ENCODE assay signal across 25 mouse cellular contexts in genomic region chr4:128099515-128099914, GRCm38 (mm10).
"Had no signal": no experiment of that assay in that cellular context is flagged by ENCODE, and none has a peak within 500 bp of the region (broad histone marks: within the 10 kb centered on the region; RNA-seq: fewer than 3 reads in every experiment).

No protein-coding gene starts in this region.

- H3K4me3 ChIP-seq: layer of hippocampus, adult 2 months; limb, embryonic 10.5 days; limb, embryonic 13.5 days; liver, embryonic 12.5 days; liver, embryonic 15.5 days; lung, embryonic 15.5 days; neural tube, embryonic 12.5 days; neural tube, embryonic 15.5 days had no signal

- DNase-seq: kidney, adult 2 months; kidney, postnatal 25 days; layer of hippocampus, adult 9-11 months; liver; lung, adult 18-20 months; lung, postnatal 10 days; lung, postnatal 36 days; right cerebral cortex, adult 18-20 months; right cerebral cortex, postnatal 14 days; right cerebral cortex, postnatal 4 days; thymus, adult 2 months; thymus, postnatal 14 days; thymus, postnatal 4 days had no signal

- H3K9me3 ChIP-seq: limb, embryonic 10.5 days; limb, embryonic 13.5 days; liver, embryonic 15.5 days; lung, embryonic 15.5 days; neural tube, embryonic 12.5 days; neural tube, embryonic 15.5 days had no signal

- ATAC-seq: inflammation-experienced regulatory T-cells, adult 6 months; intestine, postnatal 0 days; liver, embryonic 12.5 days had no signal

- H3K27ac ChIP-seq: kidney, postnatal 0 days; layer of hippocampus, adult 2 months; limb, embryonic 10.5 days; limb, embryonic 13.5 days; liver, embryonic 12.5 days; liver, embryonic 15.5 days; lung, embryonic 15.5 days; neural tube, embryonic 12.5 days; neural tube, embryonic 15.5 days; stomach, postnatal 0 days had no signal

- H3K4me2 ChIP-seq: limb, embryonic 13.5 days; liver, embryonic 12.5 days; liver, embryonic 15.5 days; lung, embryonic 15.5 days; neural tube, embryonic 12.5 days; neural tube, embryonic 15.5 days had no signal

- H3K36me3 ChIP-seq: limb, embryonic 10.5 days; limb, embryonic 13.5 days; liver, embryonic 12.5 days; liver, embryonic 15.5 days; lung, embryonic 15.5 days; neural tube, embryonic 12.5 days; neural tube, embryonic 15.5 days had no signal

- H3K4me1 ChIP-seq: limb, embryonic 10.5 days; limb, embryonic 13.5 days; liver, embryonic 12.5 days; liver, embryonic 15.5 days; lung, embryonic 15.5 days had no signal

- H3K27me3 ChIP-seq: limb, embryonic 13.5 days; liver, embryonic 12.5 days; liver, embryonic 15.5 days; lung, embryonic 15.5 days; neural tube, embryonic 12.5 days; neural tube, embryonic 15.5 days had no signal

- H3K9ac ChIP-seq: limb, embryonic 13.5 days; liver, embryonic 12.5 days; liver, embryonic 15.5 days; lung, embryonic 15.5 days; neural tube, embryonic 12.5 days; neural tube, embryonic 15.5 days had no signal
